Mouse (Mus musculus): ENCODE results near the gene Rara. TPM values are rescaled to one million over a fixed set of nuclear protein-coding genes. Genes with fewer than 3 reads are reported as not detected.
"Not testable (repeated sequence)": the region's sequence is repeated elsewhere in the genome, so short reads cannot be mapped to it uniquely, and the experiment has no call there.

Gene Rara
- polyA plus RNA-seq, 1 experiment from 2014 or later: 20.3 TPM

- H3K9ac ChIP-seq: peak overlapping the region; percentile 87
- 32% methylated on average over 20 of the region's 20 CpGs for WGBS
- ATAC-seq (ENCODE audit: low FRiP score): peak; percentile 65
Observed at GRCm38 (mm10) chr11:98981289-98981996, 53.8 kb downstream of the Rara start.

GRCm38 (mm10) chr11:98981997-98982772, 54.6 kb downstream of the Rara start:
- Histone ChIP-seq H3K27ac (peak overlapping the region; percentile 98), H3K4me1 (replicated peaks) (peaks cover 31% of the 10 kb centered on the region), H3K36me3 (no peaks in the 10 kb centered on the region), H3K9me3 (no peaks in the 10 kb centered on the region), H3K4me2 (peak overlapping the region; percentile 76), H3K27me3 (peaks cover 4% of the 10 kb centered on the region; the same call in 1 of the 2 replicates), H3K4me3 (peak overlapping the region; percentile 69), H3K9ac (peak overlapping the region; percentile 87)
- WGBS: under 1% methylated on average over 94 of the region's 94 CpGs
- peak; percentile 82 for ATAC-seq (ENCODE audit: low FRiP score)

More at GRCm38 (mm10) chr11:98981289-98981996, 53.8 kb downstream of the Rara start:
- Histone ChIP-seq H3K27ac (peak overlapping the region; percentile 98), H3K4me3 (peak overlapping the region; percentile 69), H3K4me1 (replicated peaks) (peaks cover 31% of the 10 kb centered on the region), H3K9me3 (no peaks in the 10 kb centered on the region), H3K27me3 (peaks cover 4% of the 10 kb centered on the region; the same call in 1 of the 2 replicates), H3K4me2 (peak overlapping the region; percentile 76), H3K36me3 (no peaks in the 10 kb centered on the region)

- H3K36me3 ChIP-seq: no peaks in the 10 kb centered on the region
Observed at GRCm38 (mm10) chr11:98982773-98983133, 55.1 kb downstream of the Rara start, which contains the start of gene Gjd3. TSS of gene Gjd3 (minus strand) at chr11:98983016.

GRCm38 (mm10) chr11:98983551-98983950, 55.9 kb downstream of the Rara start:
- H3K4me2 ChIP-seq: peak overlapping the region; percentile 76
- peak overlapping the region; percentile 53 for H3K9ac ChIP-seq
- no peaks in the 10 kb centered on the region for H3K36me3 ChIP-seq
- 36% methylated on average over 8 of the region's 8 CpGs for WGBS
- peaks cover 31% of the 10 kb centered on the region for H3K4me1 ChIP-seq (replicated peaks)
- H3K4me3 ChIP-seq: peak overlapping the region; percentile 69
- no peak for ATAC-seq (ENCODE audit: low FRiP score)
- 0 out of 2 replicates have a peak overlapping the region, but pooled peaks have one; percentile 98 for H3K27ac ChIP-seq
- no peaks in the 10 kb centered on the region for H3K9me3 ChIP-seq
- H3K27me3 ChIP-seq: peaks cover 4% of the 10 kb centered on the region; the same call in 1 of the 2 replicates

More at GRCm38 (mm10) chr11:98982773-98983133, 55.1 kb downstream of the Rara start, which contains the start of gene Gjd3:
- H3K4me1 ChIP-seq (replicated peaks): peaks cover 31% of the 10 kb centered on the region
- H3K27me3 ChIP-seq: peaks cover 4% of the 10 kb centered on the region; the same call in 1 of the 2 replicates
- H3K9me3 ChIP-seq: no peaks in the 10 kb centered on the region
- peak within 1 kb of the TSS; percentile 87 for H3K9ac ChIP-seq
- H3K27ac ChIP-seq: peak within 1 kb of the TSS; percentile 98
- 1% methylated on average over 25 of the region's 28 CpGs for WGBS
- H3K4me2 ChIP-seq: peak within 1 kb of the TSS; percentile 76
- peak within 1 kb of the TSS; percentile 69 for H3K4me3 ChIP-seq
- ATAC-seq (ENCODE audit: low FRiP score): peak; percentile 27

- Histone ChIP-seq H3K4me3 (no peak overlapping the region), H3K27ac (no peak overlapping the region), H3K9ac (no peak overlapping the region), H3K27me3 (peaks cover 4% of the 10 kb centered on the region; the same call in 1 of the 2 replicates), H3K9me3 (no peaks in the 10 kb centered on the region), H3K36me3 (no peaks in the 10 kb centered on the region), H3K4me1 (replicated peaks) (peaks cover 26% of the 10 kb centered on the region), H3K4me2 (no peak overlapping the region)
- no peak for ATAC-seq (ENCODE audit: low FRiP score)
- 93% methylated on average over 7 of the region's 7 CpGs for WGBS
Observed at GRCm38 (mm10) chr11:98985542-98985941, 57.9 kb downstream of the Rara start.

GRCm38 (mm10) chr11:98988260-98988659, 60.6 kb downstream of the Rara start:
- H3K4me2 ChIP-seq; H3K36me3 ChIP-seq; H3K27me3 ChIP-seq; H3K9me3 ChIP-seq; ATAC-seq (ENCODE audit: low FRiP score); H3K4me1 ChIP-seq (replicated peaks); H3K27ac ChIP-seq; H3K9ac ChIP-seq; H3K4me3 ChIP-seq: not testable (repeated sequence)
- 98% methylated on average over 6 of the region's 6 CpGs for WGBS

- 85% methylated on average over 6 of the region's 6 CpGs for WGBS
- Histone ChIP-seq H3K4me2 (no peak overlapping the region), H3K27me3 (no peaks in the 10 kb centered on the region), H3K4me3 (no peak overlapping the region), H3K9ac (no peak overlapping the region), H3K9me3 (no peaks in the 10 kb centered on the region), H3K4me1 (replicated peaks) (no peaks in the 10 kb centered on the region), H3K36me3 (0 out of 2 replicates have a peak, but pooled peaks cover 2% of the 10 kb centered on the region), H3K27ac (no peak overlapping the region)
- ATAC-seq (ENCODE audit: low FRiP score): no peak
Observed at GRCm38 (mm10) chr11:98990866-98991265, 63.2 kb downstream of the Rara start.

GRCm38 (mm10) chr11:98995987-98996386, 68.4 kb downstream of the Rara start:
- WGBS: 96% methylated on average over 7 of the region's 7 CpGs
- H3K4me3 ChIP-seq: no peak overlapping the region
- H3K4me1 ChIP-seq (replicated peaks): no peaks in the 10 kb centered on the region
- no peak overlapping the region for H3K9ac ChIP-seq
- no peak for ATAC-seq (ENCODE audit: low FRiP score)
- H3K36me3 ChIP-seq: peaks cover 2% of the 10 kb centered on the region; the same call in 1 of the 2 replicates
- H3K4me2 ChIP-seq: no peak overlapping the region
- no peaks in the 10 kb centered on the region for H3K27me3 ChIP-seq
- H3K9me3 ChIP-seq: no peaks in the 10 kb centered on the region
- no peak overlapping the region for H3K27ac ChIP-seq

- no peak overlapping the region for H3K4me2 ChIP-seq
- WGBS: 91% methylated on average over 4 of the region's 4 CpGs
- ATAC-seq (ENCODE audit: low FRiP score): no peak
- H3K4me3 ChIP-seq: no peak overlapping the region
- no peak overlapping the region for H3K9ac ChIP-seq
- H3K27me3 ChIP-seq: no peaks in the 10 kb centered on the region
- no peaks in the 10 kb centered on the region for H3K9me3 ChIP-seq
- H3K4me1 ChIP-seq (replicated peaks): no peaks in the 10 kb centered on the region
- H3K36me3 ChIP-seq: peaks cover 2% of the 10 kb centered on the region; the same call in 1 of the 2 replicates
- no peak overlapping the region for H3K27ac ChIP-seq
Observed at GRCm38 (mm10) chr11:98997659-98998058, 70.0 kb downstream of the Rara start.

GRCm38 (mm10) chr11:98998776-98999175, 71.2 kb downstream of the Rara start:
- Histone ChIP-seq H3K4me2 (no peak overlapping the region), H3K4me3 (no peak overlapping the region), H3K9ac (no peak overlapping the region), H3K27me3 (no peaks in the 10 kb centered on the region), H3K27ac (no peak overlapping the region), H3K4me1 (replicated peaks) (no peaks in the 10 kb centered on the region), H3K9me3 (no peaks in the 10 kb centered on the region), H3K36me3 (peaks cover 2% of the 10 kb centered on the region; the same call in 1 of the 2 replicates)
- ATAC-seq (ENCODE audit: low FRiP score): no peak

GRCm38 (mm10) chr11:98999243-98999642, 71.6 kb downstream of the Rara start:
- H3K27ac ChIP-seq: no peak overlapping the region
- H3K9ac ChIP-seq: no peak overlapping the region
- peaks cover 2% of the 10 kb centered on the region; the same call in 1 of the 2 replicates for H3K36me3 ChIP-seq
- no peaks in the 10 kb centered on the region for H3K9me3 ChIP-seq
- 89% methylated on average over 11 of the region's 11 CpGs for WGBS
- H3K4me2 ChIP-seq: no peak overlapping the region
- no peaks in the 10 kb centered on the region for H3K4me1 ChIP-seq (replicated peaks)
- no peak overlapping the region for H3K4me3 ChIP-seq
- no peak for ATAC-seq (ENCODE audit: low FRiP score)
- H3K27me3 ChIP-seq: no peaks in the 10 kb centered on the region

- H3K27me3 ChIP-seq: no peaks in the 10 kb centered on the region
- no peak for ATAC-seq (ENCODE audit: low FRiP score)
- H3K4me3 ChIP-seq: no peak overlapping the region
- H3K9ac ChIP-seq: no peak overlapping the region
- H3K4me2 ChIP-seq: no peak overlapping the region
- H3K4me1 ChIP-seq (replicated peaks): no peaks in the 10 kb centered on the region
- H3K9me3 ChIP-seq: no peaks in the 10 kb centered on the region
- no peak overlapping the region for H3K27ac ChIP-seq
- WGBS: 93% methylated on average over 9 of the region's 9 CpGs
- H3K36me3 ChIP-seq: peaks cover 3% of the 10 kb centered on the region; the same call in 1 of the 2 replicates
Observed at GRCm38 (mm10) chr11:99006788-99007187, 79.2 kb downstream of the Rara start.
